Mouse (Mus musculus): ENCODE measurements around the gene Pgm2l1. TPM values are rescaled to one million over a fixed set of nuclear protein-coding genes. Genes with fewer than 3 reads are reported as not detected.

The Pgm2l1 gene
- 1.3 and 1.5 TPM in 2 replicates for polyA plus RNA-seq (2015; fragmentation: Nextera tagmentation; extraction: Ambion mirVana)

DNA sequence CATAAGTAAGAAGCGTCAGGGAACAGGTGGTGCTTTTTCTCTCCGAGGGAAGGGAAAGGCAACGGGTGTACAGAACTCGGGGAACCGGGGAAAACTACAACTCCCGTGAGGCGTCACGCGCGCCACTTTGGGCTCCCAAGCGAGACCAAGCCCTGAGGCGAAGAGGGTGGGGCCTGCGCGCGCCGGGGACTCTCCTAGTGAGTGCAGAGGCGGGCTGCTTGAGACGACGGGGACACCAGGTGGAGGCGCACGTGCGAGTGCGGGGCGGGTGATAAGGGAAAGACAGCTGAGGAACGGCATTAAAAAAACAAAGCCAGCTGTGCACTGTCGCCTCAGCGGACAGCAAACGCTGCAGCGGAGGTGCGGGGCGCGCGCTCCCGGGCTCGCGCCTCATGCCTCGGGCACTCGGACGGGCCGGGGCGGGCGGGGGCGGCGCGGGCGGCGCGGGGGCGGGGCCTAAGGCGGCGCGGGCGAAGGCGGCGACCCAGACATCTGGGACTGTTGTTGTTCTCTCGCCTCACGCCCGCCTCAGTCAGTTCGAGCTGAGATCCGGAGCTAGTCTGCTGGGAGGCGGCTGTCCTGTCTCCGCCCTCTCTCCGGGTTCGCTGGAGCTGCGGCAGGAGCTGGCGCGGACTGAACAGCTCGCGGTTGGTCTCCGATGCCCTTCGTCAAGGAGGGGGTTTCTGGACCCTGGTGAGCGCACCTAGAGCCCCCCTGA, at the start of gene Pgm2l1:
TSS of gene Pgm2l1 (plus strand) at position 237 of the 718 bp plus-strand sequence.
- H3K9me3 ChIP-seq (replicated peaks; ENCODE audit: control insufficient read depth, low read length), result no peaks in the 10 kb centered on the region
- peak; percentile 99 for ATAC-seq (replicated peaks; ENCODE audit: extremely low read depth, insufficient read depth, low FRiP score)
- H3K4me3 ChIP-seq (ENCODE audit: low read length), result peak within 1 kb of the TSS; percentile 86
- H3K27me3 ChIP-seq (ENCODE audit: control insufficient read depth, insufficient read depth, low read length), result no peaks in the 10 kb centered on the region
- peak within 1 kb of the TSS; percentile 86 for H3K4me2 ChIP-seq (ENCODE audit: low read depth, low read length)
- peak within 1 kb of the TSS; percentile 84 for H3K9ac ChIP-seq (ENCODE audit: low read length)
- H3K27ac ChIP-seq (ENCODE audit: low read length), result peak within 1 kb of the TSS; percentile 86
- peaks cover 6% of the 10 kb centered on the region; the same call in 1 of the 2 replicates for H3K4me1 ChIP-seq (ENCODE audit: control insufficient read depth, insufficient read depth, low read length)
- no peaks in the 10 kb centered on the region for H3K36me3 ChIP-seq (ENCODE audit: control insufficient read depth, insufficient read depth)
- under 1% methylated on average over 72 of the region's 72 CpGs for WGBS

- H3K9ac ChIP-seq (ENCODE audit: low read length), result peak overlapping the region; percentile 53
- peaks cover 21% of the 10 kb centered on the region for H3K27me3 ChIP-seq (ENCODE audit: control insufficient read depth, insufficient read depth, low read length)
- peak overlapping the region; percentile 85 for H3K4me2 ChIP-seq (ENCODE audit: low read depth, low read length)
- no peak overlapping the region for H3K27ac ChIP-seq (ENCODE audit: low read length)
- peaks cover 9% of the 10 kb centered on the region for H3K4me1 ChIP-seq (ENCODE audit: control insufficient read depth, insufficient read depth, low read length)
- ATAC-seq (replicated peaks; ENCODE audit: extremely low read depth, insufficient read depth, low FRiP score), result peak; percentile 80
- 6% methylated on average over 30 of the region's 30 CpGs for WGBS
- H3K4me3 ChIP-seq (ENCODE audit: low read length), result peak overlapping the region; percentile 57
- no peaks in the 10 kb centered on the region for H3K36me3 ChIP-seq (ENCODE audit: control insufficient read depth, insufficient read depth)
- no peaks in the 10 kb centered on the region for H3K9me3 ChIP-seq (replicated peaks; ENCODE audit: control insufficient read depth, low read length)
Measured at GRCm38 (mm10) chr7:100178016-100178890, 48.9 kb upstream of the Pgm2l1 start.

- peaks cover 21% of the 10 kb centered on the region for H3K27me3 ChIP-seq (ENCODE audit: control insufficient read depth, insufficient read depth, low read length)
Measured at GRCm38 (mm10) chr7:100178891-100179233, 48.3 kb upstream of the Pgm2l1 start.

GRCm38 (mm10) chr7:100179394-100179793, 47.8 kb upstream of the Pgm2l1 start:
- peak overlapping the region; percentile 57 for H3K4me3 ChIP-seq (ENCODE audit: low read length)
- no peaks in the 10 kb centered on the region for H3K9me3 ChIP-seq (replicated peaks; ENCODE audit: control insufficient read depth, low read length)
- no peak for ATAC-seq (replicated peaks; ENCODE audit: extremely low read depth, insufficient read depth, low FRiP score)
- H3K27me3 ChIP-seq (ENCODE audit: control insufficient read depth, insufficient read depth, low read length), result peaks cover 21% of the 10 kb centered on the region
- peak overlapping the region; percentile 85 for H3K4me2 ChIP-seq (ENCODE audit: low read depth, low read length)
- WGBS, result 56% methylated on average over 7 of the region's 7 CpGs
- peaks cover 9% of the 10 kb centered on the region for H3K4me1 ChIP-seq (ENCODE audit: control insufficient read depth, insufficient read depth, low read length)
- no peak overlapping the region for H3K27ac ChIP-seq (ENCODE audit: low read length)
- H3K9ac ChIP-seq (ENCODE audit: low read length), result no peak overlapping the region
- H3K36me3 ChIP-seq (ENCODE audit: control insufficient read depth, insufficient read depth), result no peaks in the 10 kb centered on the region

More at GRCm38 (mm10) chr7:100178891-100179233, 48.3 kb upstream of the Pgm2l1 start:
- H3K9me3 ChIP-seq (replicated peaks; ENCODE audit: control insufficient read depth, low read length), result no peaks in the 10 kb centered on the region
- H3K4me1 ChIP-seq (ENCODE audit: control insufficient read depth, insufficient read depth, low read length), result peaks cover 9% of the 10 kb centered on the region
- ATAC-seq (replicated peaks; ENCODE audit: extremely low read depth, insufficient read depth, low FRiP score), result peak; percentile 10; the same call in 1 of the 2 replicates
- peak overlapping the region; percentile 57 for H3K4me3 ChIP-seq (ENCODE audit: low read length)
- H3K4me2 ChIP-seq (ENCODE audit: low read depth, low read length), result peak overlapping the region; percentile 85
- peak overlapping the region; percentile 53 for H3K9ac ChIP-seq (ENCODE audit: low read length)
- H3K27ac ChIP-seq (ENCODE audit: low read length), result no peak overlapping the region
- H3K36me3 ChIP-seq (ENCODE audit: control insufficient read depth, insufficient read depth), result no peaks in the 10 kb centered on the region
- 2% methylated on average over 15 of the region's 15 CpGs for WGBS

GRCm38 (mm10) chr7:100179836-100180407, 47.3 kb upstream of the Pgm2l1 start:
- H3K36me3 ChIP-seq (ENCODE audit: control insufficient read depth, insufficient read depth), result no peaks in the 10 kb centered on the region
- H3K9ac ChIP-seq (ENCODE audit: low read length), result no peak overlapping the region
- no peak overlapping the region for H3K27ac ChIP-seq (ENCODE audit: low read length)
- peak overlapping the region; percentile 57; the same call in 1 of the 2 replicates for H3K4me3 ChIP-seq (ENCODE audit: low read length)
- WGBS, result 61% methylated on average over 7 of the region's 7 CpGs
- no peak for ATAC-seq (replicated peaks; ENCODE audit: extremely low read depth, insufficient read depth, low FRiP score)
- H3K4me2 ChIP-seq (ENCODE audit: low read depth, low read length), result peak overlapping the region; percentile 85; the same call in 1 of the 2 replicates
- H3K4me1 ChIP-seq (ENCODE audit: control insufficient read depth, insufficient read depth, low read length), result peaks cover 9% of the 10 kb centered on the region
- H3K27me3 ChIP-seq (ENCODE audit: control insufficient read depth, insufficient read depth, low read length), result peaks cover 21% of the 10 kb centered on the region
- no peaks in the 10 kb centered on the region for H3K9me3 ChIP-seq (replicated peaks; ENCODE audit: control insufficient read depth, low read length)

- Histone ChIP-seq H3K4me1 (ENCODE audit: control insufficient read depth, insufficient read depth, low read length) (peaks cover 9% of the 10 kb centered on the region), H3K4me2 (ENCODE audit: low read depth, low read length) (no peak overlapping the region), H3K36me3 (ENCODE audit: control insufficient read depth, insufficient read depth) (no peaks in the 10 kb centered on the region), H3K9ac (ENCODE audit: low read length) (no peak overlapping the region), H3K27me3 (ENCODE audit: control insufficient read depth, insufficient read depth, low read length) (peaks cover 21% of the 10 kb centered on the region), H3K27ac (ENCODE audit: low read length) (no peak overlapping the region), H3K4me3 (ENCODE audit: low read length) (no peak overlapping the region), H3K9me3 (replicated peaks; ENCODE audit: control insufficient read depth, low read length) (no peaks in the 10 kb centered on the region)
- 80% methylated on average over 2 of the region's 2 CpGs for WGBS
- no peak for ATAC-seq (replicated peaks; ENCODE audit: extremely low read depth, insufficient read depth, low FRiP score)
Measured at GRCm38 (mm10) chr7:100181176-100181575, 46.0 kb upstream of the Pgm2l1 start.

DNA sequence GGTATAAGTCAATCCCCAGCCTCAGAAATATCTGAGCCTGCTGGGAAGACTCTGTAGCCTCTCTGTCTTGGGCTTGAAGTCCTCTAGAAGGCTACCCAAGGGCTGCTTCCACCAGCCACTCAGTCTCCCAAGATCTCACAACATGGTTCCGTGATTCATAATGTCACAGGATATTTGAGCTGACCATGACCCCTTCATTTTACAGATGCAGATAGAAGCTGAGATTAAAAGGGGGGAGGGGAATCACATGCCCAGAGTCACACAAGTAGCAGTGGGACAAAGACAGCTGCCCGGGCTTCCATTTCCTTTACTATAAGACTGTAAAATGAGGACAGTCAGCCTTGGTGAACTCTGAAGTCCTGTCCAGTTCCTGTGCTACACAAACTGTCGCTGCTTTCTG, 45.6 kb upstream of the Pgm2l1 start:
- Histone ChIP-seq H3K4me2 (ENCODE audit: low read depth, low read length) (no peak overlapping the region), H3K9ac (ENCODE audit: low read length) (no peak overlapping the region), H3K27ac (ENCODE audit: low read length) (no peak overlapping the region), H3K9me3 (replicated peaks; ENCODE audit: control insufficient read depth, low read length) (no peaks in the 10 kb centered on the region), H3K27me3 (ENCODE audit: control insufficient read depth, insufficient read depth, low read length) (peaks cover 21% of the 10 kb centered on the region), H3K4me3 (ENCODE audit: low read length) (no peak overlapping the region), H3K4me1 (ENCODE audit: control insufficient read depth, insufficient read depth, low read length) (peaks cover 9% of the 10 kb centered on the region), H3K36me3 (ENCODE audit: control insufficient read depth, insufficient read depth) (no peaks in the 10 kb centered on the region)
- WGBS, result 72% methylated on average over 3 of the region's 3 CpGs
- ATAC-seq (replicated peaks; ENCODE audit: extremely low read depth, insufficient read depth, low FRiP score), result no peak

DNA sequence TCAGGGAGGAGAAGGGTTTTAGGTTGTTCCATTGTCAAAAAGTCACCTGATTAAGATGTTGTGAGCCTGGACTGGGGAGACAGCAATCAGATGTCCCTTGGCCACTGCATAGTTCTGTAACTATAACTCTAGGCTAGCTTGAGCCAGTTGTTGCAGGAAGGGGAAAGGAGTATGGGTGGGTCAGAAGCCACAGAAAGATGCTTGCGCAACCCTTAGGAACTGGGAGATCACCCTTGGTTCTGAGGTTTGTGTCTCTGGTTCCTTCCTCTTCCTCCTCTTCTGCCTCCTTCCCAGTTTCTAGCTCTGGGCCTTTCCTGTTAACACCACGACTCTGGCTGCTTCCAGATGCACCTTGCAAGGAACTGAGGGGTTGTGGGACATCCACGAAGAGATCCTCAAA, 44.8 kb upstream of the Pgm2l1 start:
- H3K27me3 ChIP-seq (ENCODE audit: control insufficient read depth, insufficient read depth, low read length), result peaks cover 19% of the 10 kb centered on the region
- H3K4me1 ChIP-seq (ENCODE audit: control insufficient read depth, insufficient read depth, low read length), result peaks cover 9% of the 10 kb centered on the region
- no peak overlapping the region for H3K4me2 ChIP-seq (ENCODE audit: low read depth, low read length)
- ATAC-seq (replicated peaks; ENCODE audit: extremely low read depth, insufficient read depth, low FRiP score), result no peak
- no peak overlapping the region for H3K27ac ChIP-seq (ENCODE audit: low read length)
- no peaks in the 10 kb centered on the region for H3K9me3 ChIP-seq (replicated peaks; ENCODE audit: control insufficient read depth, low read length)
- 62% methylated on average over 3 of the region's 3 CpGs for WGBS
- no peak overlapping the region for H3K9ac ChIP-seq (ENCODE audit: low read length)
- no peaks in the 10 kb centered on the region for H3K36me3 ChIP-seq (ENCODE audit: control insufficient read depth, insufficient read depth)
- H3K4me3 ChIP-seq (ENCODE audit: low read length), result no peak overlapping the region
